Mouse (Mus musculus): ENCODE measurements at regions not wholly inside any gene's neighbourhood (a gene's known extent, or its start where the extent isn't known, plus 50 kb on each side); places are given as distances from the start of the nearest gene placed in this dataset.

DNA sequence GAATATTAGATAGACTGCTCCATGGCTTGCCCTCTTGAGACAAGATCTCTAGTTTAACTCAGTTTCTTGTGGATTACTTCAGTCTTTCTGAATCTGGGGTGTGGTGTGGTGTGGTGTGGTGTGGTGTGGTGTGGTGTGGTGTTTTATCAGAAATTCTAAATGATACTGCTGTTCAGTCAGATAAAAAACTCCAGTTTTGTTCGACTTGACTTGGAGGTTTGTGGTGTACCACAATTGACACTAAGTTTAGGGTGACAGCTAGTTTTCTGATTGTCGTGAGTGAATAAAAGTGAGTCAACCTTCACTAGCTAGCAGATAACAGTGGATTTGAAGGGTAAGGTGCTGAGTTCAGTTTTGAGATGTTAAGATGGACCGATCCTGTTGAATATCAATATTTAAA, 89.5 kb upstream of the Cdkn2b start:
- DNase-seq (ENCODE audit: low read depth, low spot score) = no peak

- no peak for DNase-seq (ENCODE audit: low read depth, low spot score)
Measured at GRCm38 (mm10) chr4:89399277-89399676, 88.4 kb upstream of the Cdkn2b start.

DNA sequence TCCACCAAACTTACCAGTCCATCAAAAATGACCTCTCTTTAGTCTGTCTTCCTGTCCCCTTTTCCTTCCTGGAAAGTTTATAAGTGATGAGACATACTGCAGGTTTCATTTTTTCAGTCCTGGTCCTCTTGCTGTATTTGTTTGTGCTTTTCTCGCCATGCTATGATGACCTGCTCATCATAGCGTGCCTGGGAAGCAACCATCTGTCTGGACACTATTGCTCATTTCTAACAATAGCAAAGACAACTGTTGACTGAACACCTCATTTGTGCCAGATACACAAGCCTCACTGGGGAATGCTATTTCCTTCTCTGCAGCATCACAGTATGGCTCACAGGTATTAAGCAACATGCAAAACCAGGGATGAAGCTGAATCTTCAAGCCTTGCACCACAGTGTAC, 85.2 kb upstream of the Cdkn2b start:
- DNase-seq (ENCODE audit: low read depth, low spot score) = peak; percentile 88

- no peak for DNase-seq (ENCODE audit: low read depth, low spot score)
Measured at GRCm38 (mm10) chr4:89395336-89395735, 84.5 kb upstream of the Cdkn2b start.

- no peak for DNase-seq (ENCODE audit: low read depth, low spot score)
Measured at GRCm38 (mm10) chr4:89393251-89393711, 82.4 kb upstream of the Cdkn2b start.

DNA sequence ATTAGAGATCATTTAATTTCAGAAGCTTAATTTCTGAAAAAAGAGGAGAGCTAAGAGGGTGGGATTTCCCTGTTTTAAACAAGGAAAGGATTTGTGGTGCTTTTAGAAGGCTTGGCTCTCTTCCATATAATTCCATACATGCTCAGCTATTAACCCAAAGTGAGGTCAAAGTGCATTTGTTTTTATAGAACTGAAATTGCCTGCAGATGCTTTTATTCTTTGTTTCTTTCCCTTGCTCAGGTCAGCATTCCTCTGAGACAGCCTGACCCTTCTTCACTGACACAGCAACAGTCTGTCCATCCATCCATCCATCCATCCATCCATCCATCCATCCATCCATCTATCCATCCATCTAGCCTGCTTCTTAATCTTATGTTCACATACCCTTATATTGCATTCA, 82.0 kb upstream of the Cdkn2b start:
- DNase-seq (ENCODE audit: low read depth, low spot score) = no peak

- DNase-seq (ENCODE audit: low read depth, low spot score) = no peak
Measured at GRCm38 (mm10) chr4:89391463-89392308, 80.8 kb upstream of the Cdkn2b start.

DNA sequence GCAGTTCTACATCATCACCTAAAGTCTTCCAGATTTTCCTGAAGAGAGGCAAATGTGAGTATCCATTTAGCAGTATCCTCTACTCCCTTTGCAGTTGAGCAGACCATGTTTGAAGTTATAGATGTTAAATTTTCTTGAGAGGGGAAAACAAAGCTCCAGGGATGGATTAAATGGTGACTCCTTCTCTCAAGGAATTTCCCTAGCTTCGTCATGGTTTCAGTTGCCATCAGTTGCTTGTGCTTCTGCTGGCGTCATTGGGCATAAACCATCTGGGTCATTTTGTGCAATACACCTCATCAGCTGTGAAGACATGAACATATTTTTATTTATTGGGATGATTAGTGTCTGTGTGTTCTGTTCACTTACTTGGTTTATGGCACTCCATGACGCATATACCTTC, 72.7 kb upstream of the Cdkn2b start:
- no peak for DNase-seq (ENCODE audit: low read depth, low spot score)

DNA sequence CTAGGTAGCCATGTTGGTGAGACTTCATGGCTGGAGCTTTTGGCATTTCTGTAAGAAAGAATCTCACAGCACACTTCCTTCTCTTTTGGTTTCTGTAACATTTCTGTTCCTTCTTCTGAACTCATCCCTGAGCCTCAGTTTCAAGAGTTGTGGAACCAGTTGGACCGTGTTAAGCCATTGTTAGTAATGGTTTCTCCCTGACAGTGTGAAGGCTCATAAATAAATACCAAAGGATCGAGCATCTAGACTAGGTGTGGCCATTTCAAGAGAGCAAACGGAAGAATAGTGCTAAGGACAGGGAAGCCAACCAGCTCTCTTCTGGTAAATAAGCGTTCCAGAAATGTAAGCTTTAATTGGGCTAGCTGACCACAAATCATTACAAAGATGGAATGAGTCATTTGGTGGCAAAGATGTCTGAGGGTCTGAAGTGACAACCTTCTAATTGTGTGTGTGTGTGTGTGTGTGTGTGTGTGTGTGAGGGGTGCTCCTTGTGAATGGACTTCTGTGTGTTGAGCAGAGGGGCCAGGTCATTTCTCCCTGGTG, 71.7 kb upstream of the Cdkn2b start:
- no peak for DNase-seq (ENCODE audit: low read depth, low spot score)

- DNase-seq (ENCODE audit: low read depth, low spot score) = no peak
Measured at GRCm38 (mm10) chr4:89381763-89382162, 70.9 kb upstream of the Cdkn2b start.

DNA sequence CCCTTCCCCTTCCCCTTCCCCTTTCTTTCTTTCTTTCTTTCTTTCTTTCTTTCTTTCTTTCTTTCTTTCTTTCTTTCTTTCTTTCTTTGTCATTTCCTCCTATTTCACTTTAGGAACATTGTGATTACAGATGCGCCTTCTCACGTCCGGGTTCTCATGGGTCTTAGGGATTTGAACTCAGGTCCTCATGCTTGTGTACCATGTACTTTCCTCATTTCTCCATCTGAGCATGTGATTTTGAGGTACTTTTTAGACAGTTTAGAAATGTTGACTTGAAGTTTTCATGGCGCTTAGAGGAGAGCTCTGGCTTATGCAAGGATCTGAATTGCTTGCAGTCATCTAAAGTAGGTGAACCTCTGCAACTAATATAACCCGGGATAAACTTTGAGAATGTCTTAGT, 70.2 kb upstream of the Cdkn2b start:
- no peak for DNase-seq (ENCODE audit: low read depth, low spot score)

- DNase-seq (ENCODE audit: low read depth, low spot score) = no peak
Measured at GRCm38 (mm10) chr4:89380330-89380945, 69.6 kb upstream of the Cdkn2b start.

GRCm38 (mm10) chr4:89379622-89380329, 68.9 kb upstream of the Cdkn2b start:
- peak; percentile 31 for DNase-seq (ENCODE audit: low read depth, low spot score)

GRCm38 (mm10) chr4:89372631-89373030, 61.8 kb upstream of the Cdkn2b start:
- DNase-seq (ENCODE audit: low read depth, low spot score) = no peak

DNA sequence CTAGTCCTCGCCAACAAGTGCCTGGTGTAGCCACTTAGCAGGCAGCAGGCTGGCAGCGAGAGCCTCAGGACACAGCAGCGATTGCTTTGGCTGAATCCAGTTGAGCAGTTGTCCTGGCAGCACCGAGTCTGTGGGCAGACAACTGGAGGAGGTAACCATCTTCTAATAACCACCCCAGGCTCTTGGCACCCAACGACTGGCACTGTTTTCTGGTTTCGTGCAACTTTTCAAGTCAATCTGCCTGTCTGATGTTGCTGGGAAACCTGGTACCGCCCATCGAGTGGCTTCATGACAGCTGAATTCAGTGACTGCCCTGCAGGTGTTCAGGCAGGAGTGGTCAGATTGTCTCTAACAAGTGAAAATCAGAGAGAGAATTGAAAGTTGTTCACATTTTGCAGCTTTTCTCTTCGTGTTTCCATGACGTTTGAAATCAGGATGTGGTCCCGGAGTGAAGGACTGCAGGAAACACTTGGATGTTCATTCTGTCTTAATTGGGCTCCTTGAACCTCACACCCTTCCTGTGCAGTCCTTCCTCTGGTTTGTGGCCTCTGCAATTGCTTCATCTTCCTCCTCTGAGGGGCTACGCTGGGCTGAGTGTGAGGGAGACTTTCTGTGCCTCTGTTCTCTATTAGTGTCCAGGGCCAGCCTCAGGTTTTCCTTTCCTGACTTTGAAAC, 58.1 kb upstream of the Cdkn2b start:
- DNase-seq (ENCODE audit: low read depth, low spot score) = peak; percentile 17

DNA sequence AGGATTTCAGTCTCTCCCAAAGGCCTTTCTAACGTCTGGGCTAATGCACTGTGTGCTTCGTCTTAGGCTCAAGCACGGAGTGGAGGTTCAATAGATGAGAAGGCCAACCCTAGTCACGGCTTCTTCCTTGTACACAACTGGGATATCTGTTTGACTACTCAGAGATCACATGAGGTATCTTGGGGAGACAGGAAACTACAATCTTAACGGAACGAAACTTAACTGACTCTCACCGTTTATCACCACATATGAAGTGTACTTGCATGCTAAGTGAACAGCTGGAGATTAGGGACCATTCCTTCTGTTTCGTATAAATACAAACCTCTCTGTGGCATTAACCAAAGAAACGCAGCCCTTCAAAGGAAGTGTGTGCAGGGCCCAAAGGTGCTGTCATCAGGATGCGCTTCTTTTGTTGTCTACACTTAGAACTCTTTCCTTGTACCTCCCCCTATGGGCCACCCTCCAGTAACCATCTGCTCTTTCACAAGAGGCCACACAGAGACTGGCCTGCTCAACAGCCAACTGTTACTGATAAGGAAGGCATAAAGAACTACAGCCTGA, 55.8 kb upstream of the Cdkn2b start:
- no peak for DNase-seq (ENCODE audit: low read depth, low spot score)

DNA sequence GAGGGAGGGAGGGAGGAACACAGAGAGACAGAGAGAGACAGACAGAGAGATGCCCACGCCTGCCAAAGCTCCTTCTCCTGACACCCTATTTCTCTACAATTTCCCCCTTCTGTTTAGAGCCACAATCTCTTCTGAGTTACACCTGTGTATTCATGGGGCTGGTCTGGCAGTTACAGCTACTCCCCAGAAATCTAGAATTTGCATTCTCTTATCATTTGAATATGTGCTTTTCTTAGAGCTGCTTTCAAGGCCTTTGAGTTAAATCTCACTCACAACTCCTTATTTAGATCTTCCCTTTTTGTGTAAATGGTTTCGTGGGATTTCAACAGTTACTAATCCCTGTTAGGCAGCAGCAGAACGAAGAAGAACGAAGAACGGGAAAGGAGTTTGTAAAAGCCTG, 55.0 kb upstream of the Cdkn2b start:
- DNase-seq (ENCODE audit: low read depth, low spot score) = no peak

DNA sequence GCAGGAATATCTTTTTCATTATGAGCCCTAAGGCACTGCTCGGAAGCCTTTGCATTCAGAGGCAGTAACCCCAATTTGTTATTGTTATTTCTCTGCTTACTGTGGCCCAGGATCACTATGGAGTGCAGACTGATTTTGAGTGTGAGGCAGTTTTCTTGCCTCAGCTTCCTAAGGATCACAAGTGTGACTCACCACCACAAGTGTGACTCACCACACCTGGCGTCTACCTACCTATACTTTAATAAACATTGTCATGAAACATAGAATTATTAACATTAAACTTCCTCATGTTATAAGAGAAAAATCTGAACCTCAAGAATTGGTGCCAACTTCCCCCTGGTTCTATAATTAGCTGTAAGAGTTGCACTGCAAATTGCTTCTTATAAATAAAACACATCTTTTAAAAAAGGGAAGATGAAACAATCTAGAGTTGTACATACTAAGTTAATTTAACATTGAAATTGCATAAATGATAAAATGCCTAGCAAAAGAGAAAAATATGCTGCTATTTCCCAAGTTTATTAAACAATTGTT, 52.4 kb upstream of the Cdkn2b start:
- DNase-seq (ENCODE audit: low read depth, low spot score) = no peak

DNA sequence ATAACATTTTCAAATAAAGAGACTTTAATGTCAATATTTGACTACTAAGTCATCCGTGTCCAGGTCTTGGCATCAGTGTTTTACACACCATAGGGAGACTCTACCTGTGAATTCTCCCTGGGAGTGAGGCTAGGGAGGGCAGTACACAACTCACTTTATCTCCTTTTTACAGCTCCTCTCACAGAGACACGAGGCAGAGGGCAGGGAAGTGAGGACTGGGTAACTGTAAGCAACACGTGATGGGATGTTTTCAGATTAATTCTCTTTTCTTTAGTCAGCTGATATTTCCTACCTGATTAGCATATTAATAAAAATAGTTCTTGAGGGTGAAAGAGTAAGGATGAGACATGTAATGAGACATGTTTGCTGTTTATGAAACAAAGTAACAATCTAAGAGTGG, 51.8 kb upstream of the Cdkn2b start:
- DNase-seq (ENCODE audit: low read depth, low spot score) = no peak

DNA sequence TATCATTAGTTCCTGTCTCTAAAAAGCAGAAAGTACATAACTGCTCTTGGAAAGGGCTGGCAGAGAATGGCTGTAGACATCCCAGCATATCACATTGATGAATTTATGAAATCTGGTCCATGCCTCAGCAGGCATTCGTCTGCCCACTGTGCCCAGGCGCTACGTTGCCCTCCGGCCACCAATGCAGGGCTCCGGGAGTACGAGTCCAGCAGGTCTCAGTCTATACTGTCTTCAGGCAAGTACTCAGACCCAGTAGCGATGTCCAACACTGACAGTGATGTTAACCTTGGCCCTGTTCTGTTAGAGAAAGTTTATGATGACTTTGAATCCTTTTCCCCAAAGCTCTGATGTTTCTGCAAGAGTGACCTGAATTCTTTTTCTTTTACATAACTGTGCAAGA, 50.5 kb upstream of the Cdkn2b start:
- DNase-seq (ENCODE audit: low read depth, low spot score) = no peak

All from brain, adult 2 months (tissue).